Mouse (Mus musculus): ENCODE results near the gene Ube2g2. TPM values are rescaled to one million over a fixed set of nuclear protein-coding genes. Genes with fewer than 3 reads are reported as not detected.

Gene Ube2g2
- polyA plus RNA-seq, 1 experiment from 2014 or later, result 51.4 TPM

DNA sequence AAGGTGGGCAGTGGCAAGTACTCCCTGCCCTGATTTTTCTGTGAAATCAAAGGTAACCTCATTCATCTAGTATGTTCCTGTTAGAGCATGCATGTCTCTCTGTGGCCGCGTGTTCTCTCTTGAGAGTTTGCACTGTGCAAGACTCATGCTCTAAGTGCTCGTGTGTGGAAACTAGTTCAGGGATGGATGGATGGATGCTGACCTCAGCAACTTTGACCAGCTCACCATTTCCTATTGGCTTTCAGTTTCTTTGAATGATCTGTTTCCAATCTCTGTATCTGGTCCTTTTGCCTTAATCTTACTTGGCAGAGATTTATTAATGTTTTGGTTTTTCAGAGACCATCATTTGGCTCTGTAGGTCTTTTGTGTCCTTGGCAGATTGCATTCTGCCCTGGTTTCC is 7.1 kb downstream of the Ube2g2 start:
- Histone ChIP-seq H3K27me3 (ENCODE audit: insufficient read depth, low read length) (no peaks in the 10 kb centered on the region), H3K36me3 (ENCODE audit: insufficient read depth, low read length) (peaks cover 8% of the 10 kb centered on the region), H3K9me3 (replicated peaks; ENCODE audit: low read length) (no peaks in the 10 kb centered on the region), H3K4me1 (replicated peaks; ENCODE audit: insufficient read depth, low read length) (no peaks in the 10 kb centered on the region; the same call in 1 of the 2 replicates), H3K27ac (no peak overlapping the region), H3K4me2 (ENCODE audit: low read length) (no peak overlapping the region), H3K4me3 (replicated peaks; ENCODE audit: low read depth, low read length) (no peak overlapping the region), H3K9ac (ENCODE audit: low read depth, low read length) (no peak overlapping the region)
- 82% methylated on average over 3 of the region's 3 CpGs for WGBS
- no peak for TF ChIP-seq CTCF (IDR thresholded peaks at IDR 0.05; ENCODE audit: low read depth)
- DNase-seq (ENCODE audit: low spot score) (no peak), ATAC-seq (replicated peaks; ENCODE audit: low FRiP score, low read depth) (no peak)

DNA sequence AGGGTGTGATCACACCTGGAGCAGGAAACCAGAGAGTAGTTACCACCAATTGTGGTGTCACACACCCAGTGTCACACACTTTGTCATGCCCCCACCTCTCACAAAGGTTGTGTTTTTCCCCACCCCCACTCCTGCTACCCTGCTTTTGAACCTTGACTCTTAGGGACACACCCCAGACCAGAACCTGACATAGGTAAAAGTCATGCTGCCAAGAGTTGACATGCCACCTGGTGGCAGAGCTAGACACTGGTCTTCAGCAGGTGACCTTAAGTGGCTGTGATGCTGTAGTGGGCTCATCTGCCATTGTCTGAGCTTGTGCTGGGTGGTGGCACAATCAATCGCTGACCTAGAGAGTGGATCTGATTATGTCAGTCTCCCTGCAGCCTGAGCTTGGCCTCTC is 7.9 kb downstream of the Ube2g2 start:
- Histone ChIP-seq H3K4me1 (replicated peaks; ENCODE audit: insufficient read depth, low read length) (no peaks in the 10 kb centered on the region), H3K4me2 (ENCODE audit: low read length) (no peak overlapping the region), H3K4me3 (replicated peaks; ENCODE audit: low read depth, low read length) (no peak overlapping the region), H3K9me3 (replicated peaks; ENCODE audit: low read length) (no peaks in the 10 kb centered on the region), H3K36me3 (ENCODE audit: insufficient read depth, low read length) (peaks cover 11% of the 10 kb centered on the region), H3K27ac (no peak overlapping the region), H3K27me3 (ENCODE audit: insufficient read depth, low read length) (no peaks in the 10 kb centered on the region), H3K9ac (ENCODE audit: low read depth, low read length) (no peak overlapping the region)
- WGBS, result 95% methylated on average over 1 of the region's 1 CpGs
- DNase-seq (ENCODE audit: low spot score), result no peak
- TF ChIP-seq CTCF (IDR thresholded peaks at IDR 0.05; ENCODE audit: low read depth), result peak; percentile 56
- ATAC-seq (replicated peaks; ENCODE audit: low FRiP score, low read depth), result no peak

DNA sequence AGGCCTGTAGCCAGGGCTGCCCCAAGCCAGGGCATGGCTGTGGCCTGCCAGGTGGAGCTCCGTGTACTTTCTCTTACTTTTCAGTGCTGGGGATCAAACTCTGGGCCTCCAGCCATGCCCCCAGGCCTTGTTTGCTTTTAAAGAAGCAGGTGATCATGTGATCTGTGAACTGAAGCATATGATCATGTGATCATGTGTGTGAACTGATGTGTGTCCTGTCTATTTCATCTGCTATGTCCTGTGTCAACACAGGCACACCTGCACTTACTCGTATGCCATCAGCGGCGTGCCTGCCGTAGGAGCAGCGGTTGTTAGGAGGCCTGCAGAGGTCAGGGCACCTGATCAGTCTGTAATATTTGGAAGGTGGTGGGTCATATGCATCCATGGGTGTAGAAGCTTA is 11.9 kb downstream of the Ube2g2 start:
- TF ChIP-seq CTCF (IDR thresholded peaks at IDR 0.05; ENCODE audit: low read depth), result no peak
- H3K9ac ChIP-seq (ENCODE audit: low read depth, low read length), result no peak overlapping the region
- H3K4me3 ChIP-seq (replicated peaks; ENCODE audit: low read depth, low read length), result no peak overlapping the region
- peaks cover 28% of the 10 kb centered on the region for H3K36me3 ChIP-seq (ENCODE audit: insufficient read depth, low read length)
- WGBS, result 67% methylated on average over 6 of the region's 6 CpGs
- H3K9me3 ChIP-seq (replicated peaks; ENCODE audit: low read length), result no peaks in the 10 kb centered on the region
- no peak for ATAC-seq (replicated peaks; ENCODE audit: low FRiP score, low read depth)
- no peaks in the 10 kb centered on the region for H3K4me1 ChIP-seq (replicated peaks; ENCODE audit: insufficient read depth, low read length)
- no peak overlapping the region for H3K4me2 ChIP-seq (ENCODE audit: low read length)
- no peaks in the 10 kb centered on the region for H3K27me3 ChIP-seq (ENCODE audit: insufficient read depth, low read length)
- DNase-seq (ENCODE audit: low spot score), result no peak
- no peak overlapping the region for H3K27ac ChIP-seq

DNA sequence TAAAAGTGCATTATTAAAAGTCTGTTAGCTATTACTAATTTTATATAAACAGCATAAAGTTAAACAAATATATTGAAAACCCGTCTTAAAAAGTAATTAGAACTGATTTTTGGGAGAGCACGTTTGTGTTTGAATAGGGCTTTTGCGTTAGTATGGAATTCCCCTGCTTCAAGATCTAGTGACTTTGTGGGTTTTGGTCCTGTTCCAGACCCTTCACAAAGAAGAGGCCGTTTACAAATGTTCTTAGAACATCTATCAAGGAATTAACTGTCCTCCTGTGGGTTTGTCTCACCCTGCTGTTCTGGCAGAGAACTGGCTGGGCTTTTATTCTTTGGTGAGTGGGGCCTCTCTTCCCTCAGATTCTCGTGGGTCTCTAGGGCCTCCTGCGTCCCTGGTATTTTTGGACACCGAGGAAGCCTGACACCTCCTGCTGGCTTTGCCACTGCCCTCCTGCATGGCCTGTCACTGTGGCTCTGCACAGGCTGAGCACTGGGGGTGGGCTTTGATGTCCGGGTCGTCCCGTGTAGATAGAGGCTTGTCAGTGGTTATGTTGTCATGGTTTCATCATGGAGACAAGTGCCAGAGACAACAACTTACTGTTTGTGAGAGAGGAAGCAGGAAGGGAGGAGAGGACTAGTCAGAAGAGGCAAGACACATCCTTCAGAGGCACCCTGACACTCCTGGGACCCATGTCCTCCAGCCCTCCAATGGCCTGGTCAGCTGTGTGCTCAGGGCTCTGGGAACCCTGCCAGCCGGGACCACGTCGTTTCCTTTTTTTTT is 12.6 kb downstream of the Ube2g2 start:
- ATAC-seq (replicated peaks; ENCODE audit: low FRiP score, low read depth) (0 out of 2 replicates have a peak, but pooled peaks have one; percentile 43), DNase-seq (ENCODE audit: low spot score) (peak; percentile 56)
- H3K4me2 ChIP-seq (ENCODE audit: low read length), result no peak overlapping the region
- TF ChIP-seq CTCF (IDR thresholded peaks at IDR 0.05; ENCODE audit: low read depth), result no peak
- no peaks in the 10 kb centered on the region for H3K9me3 ChIP-seq (replicated peaks; ENCODE audit: low read length)
- no peak overlapping the region for H3K27ac ChIP-seq
- H3K4me3 ChIP-seq (replicated peaks; ENCODE audit: low read depth, low read length), result no peak overlapping the region
- H3K27me3 ChIP-seq (ENCODE audit: insufficient read depth, low read length), result no peaks in the 10 kb centered on the region
- H3K9ac ChIP-seq (ENCODE audit: low read depth, low read length), result no peak overlapping the region
- 50% methylated on average over 13 of the region's 13 CpGs for WGBS
- peaks cover 28% of the 10 kb centered on the region for H3K36me3 ChIP-seq (ENCODE audit: insufficient read depth, low read length)
- H3K4me1 ChIP-seq (replicated peaks; ENCODE audit: insufficient read depth, low read length), result no peaks in the 10 kb centered on the region

DNA sequence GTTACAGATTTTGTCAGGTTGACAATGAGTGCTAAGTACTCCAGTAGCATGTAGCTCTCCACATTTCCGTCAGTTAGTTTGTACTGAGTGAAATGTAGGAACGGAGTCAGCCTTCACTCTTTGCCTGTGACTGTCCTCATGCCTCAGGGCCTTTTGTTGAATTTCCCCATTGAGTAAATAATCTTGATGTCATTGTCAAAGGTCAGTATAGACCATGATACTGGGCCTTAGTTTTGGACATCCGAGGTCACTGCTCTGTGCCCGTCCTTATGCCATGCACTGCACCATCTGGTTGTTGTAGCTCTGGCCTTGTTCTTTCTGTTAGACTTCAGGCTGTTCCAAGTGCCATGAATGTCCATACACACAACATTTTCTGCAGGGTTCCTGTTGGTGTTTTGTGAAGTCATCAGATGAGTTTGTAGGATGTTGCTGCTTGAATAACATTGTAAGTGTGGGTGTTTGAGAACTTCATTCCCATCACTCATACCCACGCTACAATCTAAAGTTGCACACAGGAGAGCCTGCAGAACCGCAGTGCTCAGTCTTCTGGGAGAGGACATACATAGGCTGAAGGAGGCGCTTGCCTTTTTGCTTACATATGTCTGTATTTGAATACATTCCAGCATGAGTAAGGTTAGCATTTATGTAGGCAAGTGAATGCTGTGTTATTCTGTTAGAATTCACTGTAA is 14.3 kb downstream of the Ube2g2 start:
- Histone ChIP-seq H3K27me3 (ENCODE audit: insufficient read depth, low read length) (no peaks in the 10 kb centered on the region), H3K36me3 (ENCODE audit: insufficient read depth, low read length) (peaks cover 29% of the 10 kb centered on the region), H3K4me3 (replicated peaks; ENCODE audit: low read depth, low read length) (no peak overlapping the region), H3K9me3 (replicated peaks; ENCODE audit: low read length) (no peaks in the 10 kb centered on the region), H3K4me1 (replicated peaks; ENCODE audit: insufficient read depth, low read length) (no peaks in the 10 kb centered on the region), H3K9ac (ENCODE audit: low read depth, low read length) (no peak overlapping the region), H3K4me2 (ENCODE audit: low read length) (no peak overlapping the region), H3K27ac (no peak overlapping the region)
- no peak for TF ChIP-seq CTCF (IDR thresholded peaks at IDR 0.05; ENCODE audit: low read depth)
- WGBS, result 94% methylated on average over 7 of the region's 7 CpGs
- DNase-seq (ENCODE audit: low spot score) (no peak), ATAC-seq (replicated peaks; ENCODE audit: low FRiP score, low read depth) (no peak)

DNA sequence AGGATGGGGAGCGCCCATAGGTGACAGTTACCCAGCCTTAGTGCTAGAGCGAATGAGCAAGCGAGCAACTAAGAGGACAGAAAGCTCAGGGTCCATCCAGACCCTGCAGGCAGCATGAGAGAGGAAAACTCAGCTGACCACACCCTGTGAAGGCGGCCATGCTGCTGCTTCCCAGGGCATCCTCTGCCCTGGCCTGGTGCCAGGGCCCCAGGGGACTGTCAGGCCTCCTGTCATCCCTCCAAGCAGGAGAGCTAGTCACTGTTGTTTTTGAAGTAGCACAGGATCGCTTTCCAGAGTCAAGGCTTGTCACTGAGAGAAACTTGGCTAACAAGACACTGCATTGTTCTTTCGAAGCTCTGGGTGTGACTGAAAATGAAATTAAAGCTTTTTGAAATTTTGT is 16.9 kb downstream of the Ube2g2 start:
- Histone ChIP-seq H3K9me3 (replicated peaks; ENCODE audit: low read length) (no peaks in the 10 kb centered on the region), H3K27ac (no peak overlapping the region), H3K4me3 (replicated peaks; ENCODE audit: low read depth, low read length) (no peak overlapping the region), H3K4me2 (ENCODE audit: low read length) (no peak overlapping the region), H3K9ac (ENCODE audit: low read depth, low read length) (no peak overlapping the region), H3K27me3 (ENCODE audit: insufficient read depth, low read length) (no peaks in the 10 kb centered on the region), H3K4me1 (replicated peaks; ENCODE audit: insufficient read depth, low read length) (no peaks in the 10 kb centered on the region), H3K36me3 (ENCODE audit: insufficient read depth, low read length) (peaks cover 45% of the 10 kb centered on the region)
- 75% methylated on average over 6 of the region's 6 CpGs for WGBS
- DNase-seq (ENCODE audit: low spot score) (peak; percentile 20), ATAC-seq (replicated peaks; ENCODE audit: low FRiP score, low read depth) (no peak)
- TF ChIP-seq CTCF (IDR thresholded peaks at IDR 0.05; ENCODE audit: low read depth), result no peak
